Mouse (Mus musculus): ENCODE results near the gene Pbrm1. TPM values are rescaled to one million over a fixed set of nuclear protein-coding genes. Genes with fewer than 3 reads are reported as not detected.

The Pbrm1 gene
- total RNA-seq, 2 experiments from 2014 or later = 54.0 to 58.2 TPM

GRCm38 (mm10) chr14:31130236-31131220 is 111.6 kb downstream of the Pbrm1 start, which contains the start of gene Nt5dc2:
Gene Nt5dc2 (plus strand): TSS chr14:31131053.
- intact Hi-C loops (cut with DNase I) = loop anchor here (5.0 kb wide), 1 partner anchor 117 kb away; no protein-coding TSS in a partner anchor
- DNase-seq (ENCODE audit: low spot score) = peak; percentile 84

DNA sequence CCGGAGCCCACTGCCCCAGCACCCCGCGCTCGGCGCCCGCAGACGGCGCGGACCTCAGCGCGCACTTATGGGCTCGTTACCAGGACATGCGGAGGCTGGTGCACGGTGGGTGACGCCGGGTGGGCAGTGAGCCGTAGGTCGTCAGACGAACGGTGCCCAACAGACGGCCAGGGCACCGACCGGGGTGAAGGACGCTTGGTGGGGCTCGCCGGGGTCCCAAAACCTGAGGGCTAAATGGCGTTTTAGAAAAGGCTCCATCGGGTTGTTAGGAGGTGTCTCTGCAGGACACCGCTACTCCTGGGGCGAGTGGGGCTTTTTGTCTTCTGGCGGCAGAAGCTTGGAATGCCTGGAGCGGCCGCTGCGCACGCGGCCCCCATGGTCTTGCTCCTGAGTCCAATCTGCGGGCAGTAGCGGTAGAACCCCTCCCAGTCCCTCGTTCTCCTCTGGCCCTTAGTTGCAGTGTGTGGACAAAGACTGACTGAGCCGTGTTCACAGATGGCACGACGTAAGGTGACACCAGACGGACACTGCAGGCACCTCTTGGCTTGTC is 112.4 kb downstream of the Pbrm1 start:
- intact Hi-C loops (cut with DNase I) = loop anchor here (5.0 kb wide), 1 partner anchor 116 kb away; no protein-coding TSS in a partner anchor

DNA sequence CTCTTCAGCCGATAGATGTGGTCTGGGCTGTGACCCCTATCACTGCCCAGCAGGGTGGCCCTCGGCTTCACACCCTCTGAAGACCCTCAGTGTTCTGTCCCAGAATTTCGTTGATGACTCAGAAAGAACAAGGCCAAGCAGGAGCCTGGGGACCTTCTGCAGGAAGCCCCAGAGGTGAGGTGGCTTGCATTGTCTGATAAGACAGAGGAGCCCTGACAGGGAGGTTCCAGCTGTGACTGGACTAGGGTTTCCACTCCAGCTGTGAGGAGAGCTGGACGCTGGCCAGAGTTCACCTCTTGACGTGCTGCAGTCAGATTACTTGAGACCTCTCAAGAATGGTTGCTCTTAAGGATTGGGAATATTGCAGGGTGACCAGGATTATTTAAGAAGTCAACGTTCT is 113.1 kb downstream of the Pbrm1 start:
- DNase-seq (ENCODE audit: low spot score) = no peak
- intact Hi-C loops (cut with DNase I) = loop anchor here (2.0 to 5.0 kb wide), 2 partner anchors 33 to 115 kb away; no protein-coding TSS in a partner anchor

More for the DNA sequence above, 112.4 kb downstream of the Pbrm1 start:
- DNase-seq (ENCODE audit: low spot score) = no peak

- no peak for DNase-seq (ENCODE audit: low spot score)
- intact Hi-C loops (cut with DNase I) = loop anchor here (2.0 to 5.0 kb wide), 2 partner anchors 32 to 115 kb away; no protein-coding TSS in a partner anchor
Observed at GRCm38 (mm10) chr14:31132491-31132975, 113.6 kb downstream of the Pbrm1 start.

GRCm38 (mm10) chr14:31133023-31133665 is 114.2 kb downstream of the Pbrm1 start:
- DNase-seq (ENCODE audit: low spot score) = no peak
- intact Hi-C loops (cut with DNase I) = loop anchor here (2.0 to 5.0 kb wide), 2 partner anchors 32 to 114 kb away; no protein-coding TSS in a partner anchor

GRCm38 (mm10) chr14:31134015-31135000 is 115.4 kb downstream of the Pbrm1 start:
- intact Hi-C loops (cut with DNase I) = loop anchor here (5.0 kb wide), 1 partner anchor 113 kb away; no protein-coding TSS in a partner anchor
- no peak for DNase-seq (ENCODE audit: low spot score)

GRCm38 (mm10) chr14:31135495-31136410 is 116.8 kb downstream of the Pbrm1 start:
- DNase-seq (ENCODE audit: low spot score) = no peak
- intact Hi-C loops (cut with DNase I) = no loop called here

GRCm38 (mm10) chr14:31136411-31137280 is 117.7 kb downstream of the Pbrm1 start:
- no peak for DNase-seq (ENCODE audit: low spot score)
- intact Hi-C loops (cut with DNase I) = no loop called here

DNA sequence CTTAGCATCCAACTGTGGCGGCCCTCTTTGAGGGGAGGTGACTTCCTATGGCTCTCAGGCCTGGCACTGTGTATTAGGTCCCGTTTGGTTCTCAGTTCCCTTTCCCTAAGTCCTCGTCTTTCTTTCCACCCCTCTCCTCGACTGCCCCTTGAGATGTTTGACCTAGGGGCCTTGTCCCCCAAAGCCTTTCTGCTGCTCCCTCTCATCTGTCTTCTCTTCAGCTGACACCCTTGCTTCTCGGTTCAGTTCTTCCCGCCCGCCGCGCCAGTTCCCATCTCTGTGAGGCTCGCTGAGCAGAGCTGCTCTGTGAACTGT is 118.3 kb downstream of the Pbrm1 start:
- no peak for DNase-seq (ENCODE audit: low spot score)
- intact Hi-C loops (cut with DNase I) = no loop called here

GRCm38 (mm10) chr14:31137791-31138190 is 118.9 kb downstream of the Pbrm1 start:
- intact Hi-C loops (cut with DNase I) = no loop called here
- no peak for DNase-seq (ENCODE audit: low spot score)

DNA sequence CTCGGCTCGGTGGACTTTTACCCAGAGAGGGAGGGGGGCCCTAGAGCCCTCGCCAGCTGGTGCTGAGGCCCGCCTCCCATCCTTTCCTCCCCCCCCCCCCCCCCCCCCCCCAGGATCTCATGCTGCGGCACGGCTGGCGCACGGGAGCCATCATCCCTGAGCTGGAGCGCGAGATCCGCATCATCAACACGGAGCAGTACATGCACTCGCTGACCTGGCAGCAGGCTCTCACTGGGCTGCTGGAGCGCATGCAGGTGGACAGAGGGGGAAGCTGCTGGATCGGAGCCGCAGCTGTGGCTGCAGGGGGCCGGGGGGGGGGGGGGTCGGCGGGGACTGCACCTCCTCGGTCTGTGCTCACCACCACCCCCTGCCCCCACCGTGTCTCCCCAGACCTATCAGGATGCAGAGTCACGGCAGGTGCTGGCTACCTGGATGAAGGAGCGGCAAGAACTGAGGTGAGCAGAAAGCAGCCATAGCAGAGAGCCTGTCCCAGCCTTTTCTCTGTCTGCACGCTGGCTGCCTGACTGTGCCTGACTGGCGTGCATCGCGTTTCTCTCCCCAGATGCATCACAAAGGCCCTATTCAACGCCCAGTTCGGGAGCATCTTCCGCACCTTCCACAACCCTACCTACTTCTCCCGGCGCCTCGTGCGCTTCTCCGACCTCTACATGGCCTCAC is 119.4 kb downstream of the Pbrm1 start:
- intact Hi-C loops (cut with DNase I) = no loop called here
- no peak for DNase-seq (ENCODE audit: low spot score)

DNA sequence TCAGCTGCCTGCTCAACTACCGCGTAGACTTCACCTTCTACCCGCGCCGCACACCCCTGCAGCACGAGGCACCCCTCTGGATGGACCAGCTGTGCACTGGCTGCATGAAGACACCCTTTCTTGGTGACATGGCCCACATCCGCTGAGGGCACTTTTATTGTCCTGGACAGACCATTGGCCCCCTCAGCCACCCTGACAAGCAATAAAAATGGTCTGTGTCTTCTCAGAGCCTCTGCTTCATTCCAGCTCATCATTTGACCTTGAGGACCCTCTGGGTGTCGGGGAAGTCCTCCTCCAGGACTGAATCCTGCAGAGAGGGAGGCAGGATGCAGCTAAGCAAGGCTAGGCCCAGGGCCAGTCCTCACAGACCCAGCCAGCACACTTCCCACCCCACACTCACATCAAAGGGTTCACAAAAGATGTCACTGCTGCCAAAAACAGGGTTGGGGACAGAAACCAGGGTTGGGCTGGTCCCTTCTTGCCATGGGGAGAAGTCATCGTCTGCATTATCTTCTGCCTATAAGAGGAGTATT is 120.0 kb downstream of the Pbrm1 start:
- no peak for DNase-seq (ENCODE audit: low spot score)
- intact Hi-C loops (cut with DNase I) = no loop called here

- intact Hi-C loops (cut with DNase I) = no loop called here
- no peak for DNase-seq (ENCODE audit: low spot score)
Observed at GRCm38 (mm10) chr14:31139666-31140065, 120.7 kb downstream of the Pbrm1 start.

GRCm38 (mm10) chr14:31140141-31140540 is 121.2 kb downstream of the Pbrm1 start:
- DNase-seq (ENCODE audit: low spot score) = no peak

DNA sequence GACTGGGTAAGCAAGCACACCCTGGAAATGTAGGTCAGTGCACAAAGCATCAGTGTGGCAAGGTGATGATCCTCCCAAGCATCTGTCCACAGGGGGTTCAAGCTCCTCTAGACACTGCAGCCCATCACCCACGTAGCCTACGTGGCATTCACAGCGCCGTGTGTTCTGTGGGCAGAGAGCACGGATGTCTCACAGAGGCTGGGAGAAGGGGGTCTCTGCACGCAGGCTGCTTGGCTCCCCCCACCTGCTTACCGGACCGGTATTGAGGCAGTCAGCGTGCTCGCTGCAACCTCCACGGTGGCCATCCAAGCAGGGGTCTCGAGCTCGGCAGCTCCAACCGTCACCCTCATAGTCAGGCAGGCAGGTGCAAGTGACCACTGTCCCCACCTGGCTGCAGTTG is 122.1 kb downstream of the Pbrm1 start:
- peak; percentile 0 for DNase-seq (ENCODE audit: low spot score)
- intact Hi-C loops (cut with DNase I) = no loop called here

More at GRCm38 (mm10) chr14:31140141-31140540, 121.2 kb downstream of the Pbrm1 start:
- intact Hi-C loops (cut with DNase I) = no loop called here

GRCm38 (mm10) chr14:31145694-31146093 is 126.8 kb downstream of the Pbrm1 start:
- intact Hi-C loops (cut with DNase I) = no loop called here

More at GRCm38 (mm10) chr14:31145694-31146093, 126.8 kb downstream of the Pbrm1 start:
- DNase-seq (ENCODE audit: low spot score) = no peak

All from heart, postnatal 25 days (tissue).